Mouse (Mus musculus) kidney, postnatal 0 days (tissue): ENCODE data around the gene Bcas1. TPM values are rescaled to one million over a fixed set of nuclear protein-coding genes. Genes with fewer than 3 reads are reported as not detected.

Experiments
- ATAC-seq: fragments of 200-750 bp; cut with Nextera tagmentation; replicated peaks from 2 replicates; pipeline ENCODE4 v1.8.0; 2017; ENCODE audit warnings: low read depth, moderate number of reproducible peaks, moderate TSS enrichment, moderate library complexity; ENCODE audit not compliant: low FRiP score
- DNase-seq: peaks from one replicate; pipeline ENCODE4 v3.0.0-alpha.2; 2016; ENCODE audit warnings: low spot score
- H3K27ac ChIP-seq: fragments of 300-500 bp; sonication (generic); 2 replicates; pipeline ENCODE4 v1.5.1; 2014; ENCODE audit warnings: mild to moderate bottlenecking
- H3K27me3 ChIP-seq: fragments of 300-500 bp; sonication (generic); 2 replicates; pipeline ENCODE4 v1.6.1; 2014; ENCODE audit warnings: low read length, mixed read lengths; ENCODE audit not compliant: insufficient read depth
- H3K36me3 ChIP-seq: fragments of 300-500 bp; sonication (generic); 2 replicates; pipeline ENCODE4 v1.6.1; 2014; ENCODE audit warnings: low read length, mixed read lengths; ENCODE audit not compliant: insufficient read depth
- H3K4me1 ChIP-seq: fragments of 300-500 bp; sonication (generic); replicated peaks from 2 replicates; pipeline ENCODE4 v1.6.1; 2014; ENCODE audit warnings: antibody characterized with exemption, low read length, mixed read lengths; ENCODE audit not compliant: insufficient read depth
- H3K4me2 ChIP-seq: fragments of 300-500 bp; sonication (generic); 2 replicates; pipeline ENCODE4 v1.6.1; 2014; ENCODE audit warnings: mild to moderate bottlenecking, low read length, moderate library complexity, mixed read lengths
- H3K4me3 ChIP-seq: fragments of 300-500 bp; sonication (generic); replicated peaks from 2 replicates; pipeline ENCODE4 v1.5.1; 2014; ENCODE audit warnings: low read depth, low read length
- H3K9ac ChIP-seq: fragments of 300-500 bp; sonication (generic); 2 replicates; pipeline ENCODE4 v1.6.1; 2014; ENCODE audit warnings: low read depth, low read length
- H3K9me3 ChIP-seq: fragments of 300-500 bp; sonication (generic); replicated peaks from 2 replicates; pipeline ENCODE4 v1.6.1; 2016; ENCODE audit warnings: low read length, inconsistent platforms, mixed read lengths
- CTCF ChIP-seq: IDR thresholded peaks from 2 replicates; pipeline ENCODE4 v1.5.1; 2016; ENCODE audit warnings: antibody characterized with exemption, low read depth, mild to moderate bottlenecking, moderate library complexity
- WGBS: fragments of 180-500 bp; shearing (Covaris S2); extraction: QIAGEN DNeasy Blood & Tissue Kit; methylation state at CpG from one replicate; pipeline ENCODE4 v1.1.7; 2014; 5-methylcytosine and 5-hydroxymethylcytosine counted together
- polyA plus RNA-seq: library from polyadenylated mRNA; unstranded; fragments of >200 nt; fragmentation: Nextera tagmentation; extraction: Ambion mirVana; gene quantifications from 2 replicates; pipeline ENCODE4 v1.2.1, GENCODE M21; 2015

Bcas1 gene
- polyA plus RNA-seq, 1 experiment from 2014 or later = 0.61 TPM

DNA sequence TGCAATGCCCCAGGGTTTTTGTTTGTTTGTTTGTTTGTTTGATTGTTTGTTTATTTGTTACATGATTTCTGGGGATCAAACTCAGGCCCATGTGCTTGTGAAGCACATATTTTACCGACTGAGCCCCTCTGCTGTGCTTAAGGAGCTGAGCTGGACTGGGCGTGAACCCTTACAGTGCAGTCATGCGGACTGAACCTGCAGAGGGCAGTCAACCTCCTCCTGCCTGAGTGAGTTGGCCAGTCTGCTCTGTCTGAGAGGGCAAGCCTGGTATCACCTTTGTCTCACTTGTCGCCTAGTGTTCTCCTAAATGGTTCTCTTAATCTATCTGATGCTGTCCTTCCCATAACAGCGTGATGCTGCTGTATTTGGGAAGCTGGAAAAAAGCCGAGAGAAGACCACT, 4.5 kb upstream of the Bcas1 start:
- Histone ChIP-seq H3K4me2 (no peak overlapping the region), H3K27me3 (no peaks in the 10 kb centered on the region), H3K4me1 (no peaks in the 10 kb centered on the region), H3K27ac (no peak overlapping the region), H3K4me3 (no peak overlapping the region), H3K36me3 (no peaks in the 10 kb centered on the region), H3K9ac (no peak overlapping the region), H3K9me3 (no peaks in the 10 kb centered on the region)
- ATAC-seq (no peak), DNase-seq (peak; percentile 44)
- peak; percentile 55 for TF ChIP-seq CTCF
- 46% methylated on average over 6 of the region's 6 CpGs for WGBS

DNA sequence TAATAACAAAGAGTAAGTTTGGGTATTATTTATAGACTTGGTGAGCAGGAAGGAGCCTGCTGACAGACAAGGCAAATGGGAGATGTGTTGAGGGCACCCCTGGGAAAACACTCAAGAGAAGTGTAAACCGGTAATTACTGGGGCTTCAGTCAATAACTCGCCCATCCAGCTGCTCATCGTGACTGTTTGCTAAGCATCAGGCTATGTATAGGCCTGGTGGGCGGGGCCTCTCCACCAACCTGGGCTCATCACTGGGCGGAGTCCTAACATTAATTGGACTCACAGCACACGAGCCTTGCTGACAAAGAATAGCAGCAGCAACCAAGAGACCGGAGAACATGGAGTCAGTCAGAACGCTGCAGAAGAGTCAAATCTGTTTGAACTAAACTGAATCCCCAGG, 1.3 kb upstream of the Bcas1 start:
- H3K9me3 ChIP-seq = no peaks in the 10 kb centered on the region
- TF ChIP-seq CTCF = no peak
- H3K9ac ChIP-seq = no peak overlapping the region
- 46% methylated on average over 8 of the region's 8 CpGs for WGBS
- H3K4me1 ChIP-seq = no peaks in the 10 kb centered on the region
- no peaks in the 10 kb centered on the region for H3K27me3 ChIP-seq
- H3K36me3 ChIP-seq = no peaks in the 10 kb centered on the region
- no peak overlapping the region for H3K4me3 ChIP-seq
- ATAC-seq (no peak), DNase-seq (no peak)
- H3K27ac ChIP-seq = no peak overlapping the region
- H3K4me2 ChIP-seq = no peak overlapping the region

DNA sequence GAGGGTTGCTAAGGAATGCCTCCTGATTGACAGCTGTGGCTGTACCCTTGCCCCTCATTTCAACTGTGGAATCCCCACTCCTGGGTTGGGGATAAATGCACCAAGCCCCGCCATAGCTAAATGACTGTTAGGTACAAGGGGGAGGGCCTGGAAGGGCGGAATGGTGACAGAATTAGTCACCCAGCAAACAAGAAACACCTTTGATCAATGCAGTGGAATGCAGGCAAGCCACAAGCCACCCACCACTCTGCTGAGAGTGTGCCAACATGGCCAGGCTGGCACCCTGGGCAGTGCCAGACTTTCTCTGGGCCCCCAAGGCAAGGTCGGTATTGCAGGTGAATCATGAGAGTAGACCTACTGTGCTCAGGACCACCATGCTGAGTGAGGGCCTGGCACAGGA, 3.5 kb downstream of the Bcas1 start:
- Histone ChIP-seq H3K27ac (no peak overlapping the region), H3K4me3 (no peak overlapping the region), H3K4me2 (no peak overlapping the region), H3K36me3 (no peaks in the 10 kb centered on the region), H3K9me3 (no peaks in the 10 kb centered on the region), H3K4me1 (no peaks in the 10 kb centered on the region), H3K27me3 (no peaks in the 10 kb centered on the region), H3K9ac (no peak overlapping the region)
- WGBS = 46% methylated on average over 3 of the region's 3 CpGs
- no peak for TF ChIP-seq CTCF
- no peak; the same call in 1 of the 2 replicates for ATAC-seq
- no peak for DNase-seq

DNA sequence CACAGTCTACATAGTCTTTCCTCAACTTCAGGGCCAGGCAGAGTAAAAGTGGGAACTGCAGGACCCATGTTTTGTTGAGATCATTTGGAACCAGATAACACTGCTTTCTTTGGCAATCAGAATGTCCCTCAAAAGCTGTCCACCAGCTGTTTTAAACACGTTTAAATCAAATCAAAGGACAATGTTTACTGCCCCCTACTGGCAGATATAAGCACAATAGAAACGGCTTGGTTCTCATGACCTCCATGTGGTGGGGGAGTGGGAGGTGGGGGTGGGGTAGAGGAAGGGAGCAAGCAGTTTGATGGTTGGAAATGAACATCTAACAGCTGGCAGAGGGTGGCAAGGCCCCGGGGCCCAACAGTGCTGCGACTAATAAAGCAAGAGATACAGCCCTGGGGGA, 5.7 kb downstream of the Bcas1 start:
- no peak for DNase-seq
- WGBS = 32% methylated on average over 4 of the region's 4 CpGs
- H3K27me3 ChIP-seq = no peaks in the 10 kb centered on the region
- H3K9me3 ChIP-seq = no peaks in the 10 kb centered on the region
- no peak overlapping the region for H3K4me2 ChIP-seq
- H3K4me1 ChIP-seq = no peaks in the 10 kb centered on the region
- no peak overlapping the region for H3K4me3 ChIP-seq
- H3K9ac ChIP-seq = no peak overlapping the region
- H3K36me3 ChIP-seq = no peaks in the 10 kb centered on the region
- no peak for ATAC-seq
- peak; percentile 47 for TF ChIP-seq CTCF
- no peak overlapping the region for H3K27ac ChIP-seq

DNA sequence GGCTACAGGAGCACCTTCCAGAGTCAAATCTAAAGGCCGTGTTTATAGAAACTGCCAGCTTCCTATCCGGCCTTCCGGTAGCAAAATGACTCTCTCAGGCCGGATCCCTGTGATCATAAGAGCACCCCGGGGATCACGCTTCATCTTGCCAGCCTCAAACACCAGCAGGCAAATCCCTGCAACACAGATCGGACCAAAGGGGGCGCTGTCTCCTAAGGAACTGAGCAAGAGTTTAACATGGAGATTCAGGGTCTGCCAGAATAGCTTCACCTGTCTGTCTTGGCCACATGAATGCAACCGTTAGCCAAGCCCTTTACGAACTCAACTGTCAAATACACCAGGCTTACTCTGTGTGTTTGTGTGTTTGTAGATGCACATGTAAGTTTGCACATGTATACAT, 8.9 kb downstream of the Bcas1 start:
- TF ChIP-seq CTCF = peak; percentile 67
- Histone ChIP-seq H3K27ac (no peak overlapping the region), H3K4me3 (no peak overlapping the region), H3K4me1 (no peaks in the 10 kb centered on the region), H3K36me3 (no peaks in the 10 kb centered on the region), H3K9me3 (no peaks in the 10 kb centered on the region), H3K27me3 (no peaks in the 10 kb centered on the region), H3K9ac (no peak overlapping the region), H3K4me2 (no peak overlapping the region)
- ATAC-seq (no peak), DNase-seq (peak; percentile 64)
- 49% methylated on average over 10 of the region's 10 CpGs for WGBS

DNA sequence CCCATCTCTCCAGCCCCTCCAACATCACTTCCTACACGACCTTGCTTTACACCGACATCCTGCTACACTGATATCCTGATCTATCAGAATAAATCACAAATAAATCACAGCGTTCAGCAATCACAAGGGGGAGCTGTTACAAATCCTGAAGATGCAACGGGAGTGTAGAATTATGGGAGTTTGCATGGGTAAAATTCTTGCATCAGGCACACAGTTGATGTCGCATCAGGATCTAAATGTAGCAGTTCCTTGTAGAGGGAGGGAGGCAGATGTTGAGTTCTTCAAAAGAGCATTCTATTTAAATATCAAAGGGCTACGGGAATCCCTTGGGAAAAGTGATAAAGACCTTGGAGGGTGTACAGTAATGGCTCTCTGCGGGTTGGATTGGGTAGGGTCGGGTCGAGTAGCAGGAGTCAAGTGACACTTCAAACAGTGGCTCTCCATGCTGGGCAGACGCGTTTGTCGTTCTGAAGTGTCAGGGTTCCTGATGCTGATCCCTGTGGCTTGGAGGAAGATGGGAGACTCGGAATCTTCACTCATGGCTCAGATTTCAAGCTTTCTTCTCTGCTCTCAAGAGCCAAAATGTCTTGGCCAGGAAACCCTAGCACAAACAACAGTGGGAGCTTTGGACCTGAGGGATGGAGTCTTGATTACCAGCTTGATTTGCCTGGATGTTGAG, 16.0 kb downstream of the Bcas1 start:
- Histone ChIP-seq H3K9ac (no peak overlapping the region), H3K4me3 (no peak overlapping the region), H3K4me2 (peak overlapping the region; percentile 14; the same call in 1 of the 2 replicates), H3K27ac (no peak overlapping the region), H3K9me3 (no peaks in the 10 kb centered on the region), H3K4me1 (no peaks in the 10 kb centered on the region), H3K27me3 (peaks cover 10% of the 10 kb centered on the region; the same call in 1 of the 2 replicates), H3K36me3 (no peaks in the 10 kb centered on the region)
- ATAC-seq (no peak), DNase-seq (peak; percentile 31)
- 3% methylated on average over 13 of the region's 13 CpGs for WGBS
- peak; percentile 49 for TF ChIP-seq CTCF
